Mouse (Mus musculus): ENCODE measurements around the gene Kidins220. TPM values are rescaled to one million over a fixed set of nuclear protein-coding genes. Genes with fewer than 3 reads are reported as not detected.
A peak's percentile ranks its signal among the peaks of the same experiment; 100 is the strongest.

The Kidins220 gene
- polyA plus RNA-seq, 1 experiment from 2014 or later, result 46.4 TPM

GRCm38 (mm10) chr12:25099563-25100408, 125.1 kb downstream of the Kidins220 start:
- Histone ChIP-seq H3K4me2 (peak overlapping the region; percentile 90), H3K27me3 (ENCODE audit: control insufficient read depth, insufficient read depth, low read length) (no peaks in the 10 kb centered on the region), H3K4me1 (ENCODE audit: control insufficient read depth, insufficient read depth, low read length) (peaks cover 15% of the 10 kb centered on the region), H3K9ac (ENCODE audit: low read depth, low read length) (peak overlapping the region; percentile 78), H3K9me3 (replicated peaks; ENCODE audit: control insufficient read depth, low read length) (no peaks in the 10 kb centered on the region), H3K36me3 (ENCODE audit: control insufficient read depth, insufficient read depth, low read length) (no peaks in the 10 kb centered on the region), H3K4me3 (ENCODE audit: low read depth, low read length) (peak overlapping the region; percentile 74), H3K27ac (ENCODE audit: low read depth, low read length) (peak overlapping the region; percentile 93)
- ATAC-seq (replicated peaks; ENCODE audit: insufficient number of reproducible peaks, low FRiP score, low TSS enrichment), result no peak
- WGBS (ENCODE audit: insufficient replicate concordance), result under 1% methylated on average over 38 of the region's 38 CpGs

DNA sequence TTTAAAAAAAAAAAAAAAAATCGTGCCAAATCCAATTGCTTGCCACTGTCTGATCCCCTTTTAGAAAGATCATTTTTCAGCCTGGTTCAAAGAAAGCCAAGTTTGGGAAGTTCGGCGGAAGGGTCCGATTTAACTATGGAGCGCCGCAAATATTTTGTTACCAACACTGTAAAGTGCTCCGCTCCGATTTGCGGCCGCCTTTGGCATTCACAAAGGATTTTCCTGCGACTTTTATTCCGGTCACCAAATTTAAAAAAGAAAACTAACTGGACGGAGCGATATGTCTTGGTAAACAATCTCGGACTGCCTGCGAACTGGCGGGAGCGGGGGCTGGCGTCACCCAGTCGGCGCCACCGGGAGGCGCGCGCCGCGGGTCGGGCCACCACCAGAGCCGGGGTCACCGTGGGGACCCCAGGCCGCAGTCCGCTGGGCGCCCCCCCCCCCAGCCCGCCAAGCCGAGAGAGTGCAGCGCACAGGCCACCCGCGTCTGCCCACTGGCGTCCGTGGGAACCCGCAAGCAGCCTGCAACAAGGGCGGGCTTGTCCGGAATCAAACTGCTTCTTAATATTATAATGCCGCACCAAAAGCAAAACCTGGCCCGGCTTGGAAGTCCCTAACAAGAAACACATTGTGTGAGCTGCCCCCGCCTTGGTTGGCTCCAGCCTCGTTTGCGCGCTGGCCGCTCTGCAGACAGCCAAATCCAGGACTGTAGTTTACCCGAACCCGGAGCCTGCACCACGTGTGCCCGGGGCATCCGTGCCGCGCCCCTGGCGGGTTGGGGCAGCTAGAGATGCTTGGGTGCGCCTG, 125.9 kb downstream of the Kidins220 start:
- no peaks in the 10 kb centered on the region for H3K27me3 ChIP-seq (ENCODE audit: control insufficient read depth, insufficient read depth, low read length)
- under 1% methylated on average over 55 of the region's 59 CpGs for WGBS (ENCODE audit: insufficient replicate concordance)

DNA sequence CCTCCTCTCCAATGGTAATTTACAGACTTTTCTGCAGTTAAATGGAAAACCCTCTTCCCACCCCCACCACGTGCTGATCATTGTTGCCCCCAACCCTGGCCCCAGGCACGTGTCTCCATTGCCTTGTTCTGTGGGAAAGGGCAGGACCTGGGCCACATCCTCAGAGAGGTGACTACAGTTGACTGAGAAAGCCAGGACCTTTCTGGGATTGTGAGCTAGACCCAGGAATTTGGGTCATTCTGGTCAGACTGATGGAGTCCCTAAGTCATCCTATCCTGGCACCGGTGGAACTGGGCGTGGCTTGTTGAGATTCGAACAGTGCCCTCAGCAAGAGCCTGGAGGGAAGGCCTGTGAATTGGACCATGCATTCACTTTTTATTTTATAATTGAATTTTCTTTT, 126.7 kb downstream of the Kidins220 start:
- Histone ChIP-seq H3K9ac (ENCODE audit: low read depth, low read length) (peak overlapping the region; percentile 78), H3K27me3 (ENCODE audit: control insufficient read depth, insufficient read depth, low read length) (no peaks in the 10 kb centered on the region), H3K4me1 (ENCODE audit: control insufficient read depth, insufficient read depth, low read length) (peaks cover 15% of the 10 kb centered on the region), H3K36me3 (ENCODE audit: control insufficient read depth, insufficient read depth, low read length) (no peaks in the 10 kb centered on the region), H3K4me2 (peak overlapping the region; percentile 90), H3K4me3 (ENCODE audit: low read depth, low read length) (no peak overlapping the region), H3K9me3 (replicated peaks; ENCODE audit: control insufficient read depth, low read length) (no peaks in the 10 kb centered on the region), H3K27ac (ENCODE audit: low read depth, low read length) (peak overlapping the region; percentile 93)
- WGBS (ENCODE audit: insufficient replicate concordance), result 21% methylated on average over 5 of the region's 5 CpGs
- ATAC-seq (replicated peaks; ENCODE audit: insufficient number of reproducible peaks, low FRiP score, low TSS enrichment), result no peak

More for the DNA sequence above, 125.9 kb downstream of the Kidins220 start:
- no peaks in the 10 kb centered on the region for H3K36me3 ChIP-seq (ENCODE audit: control insufficient read depth, insufficient read depth, low read length)
- peak overlapping the region; percentile 93 for H3K27ac ChIP-seq (ENCODE audit: low read depth, low read length)
- H3K9me3 ChIP-seq (replicated peaks; ENCODE audit: control insufficient read depth, low read length), result no peaks in the 10 kb centered on the region
- H3K4me1 ChIP-seq (ENCODE audit: control insufficient read depth, insufficient read depth, low read length), result peaks cover 15% of the 10 kb centered on the region
- ATAC-seq (replicated peaks; ENCODE audit: insufficient number of reproducible peaks, low FRiP score, low TSS enrichment), result no peak
- H3K4me3 ChIP-seq (ENCODE audit: low read depth, low read length), result peak overlapping the region; percentile 74
- peak overlapping the region; percentile 90 for H3K4me2 ChIP-seq
- H3K9ac ChIP-seq (ENCODE audit: low read depth, low read length), result peak overlapping the region; percentile 78

DNA sequence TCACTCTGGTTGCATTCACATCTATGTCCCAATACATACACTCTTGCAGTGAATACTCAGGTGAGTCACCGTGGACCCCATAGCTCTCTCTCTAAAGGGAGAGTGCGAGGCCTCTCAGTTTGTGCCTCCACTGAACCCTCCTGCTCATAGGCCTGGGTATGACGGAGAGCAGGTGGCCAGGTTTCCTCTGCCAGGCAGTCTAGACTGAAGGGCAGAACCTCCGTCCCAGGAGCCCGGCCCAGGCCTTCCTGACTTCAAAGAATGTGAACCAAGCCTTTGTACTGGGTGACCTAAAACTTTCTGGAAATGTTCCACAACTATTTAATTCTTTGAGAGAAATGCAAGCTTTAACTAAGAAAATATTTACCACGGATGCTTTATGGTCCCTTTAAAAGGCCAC, 129.2 kb downstream of the Kidins220 start:
- no peaks in the 10 kb centered on the region for H3K27me3 ChIP-seq (ENCODE audit: control insufficient read depth, insufficient read depth, low read length)
- no peak overlapping the region for H3K27ac ChIP-seq (ENCODE audit: low read depth, low read length)
- ATAC-seq (replicated peaks; ENCODE audit: insufficient number of reproducible peaks, low FRiP score, low TSS enrichment), result no peak
- no peaks in the 10 kb centered on the region for H3K9me3 ChIP-seq (replicated peaks; ENCODE audit: control insufficient read depth, low read length)
- no peaks in the 10 kb centered on the region for H3K36me3 ChIP-seq (ENCODE audit: control insufficient read depth, insufficient read depth, low read length)
- no peak overlapping the region for H3K4me3 ChIP-seq (ENCODE audit: low read depth, low read length)
- peaks cover 2% of the 10 kb centered on the region; the same call in 1 of the 2 replicates for H3K4me1 ChIP-seq (ENCODE audit: control insufficient read depth, insufficient read depth, low read length)
- no peak overlapping the region for H3K4me2 ChIP-seq
- WGBS (ENCODE audit: insufficient replicate concordance), result 75% methylated on average over 6 of the region's 6 CpGs
- no peak overlapping the region for H3K9ac ChIP-seq (ENCODE audit: low read depth, low read length)

GRCm38 (mm10) chr12:25104541-25104940, 129.8 kb downstream of the Kidins220 start:
- H3K4me2 ChIP-seq, result no peak overlapping the region
- H3K4me1 ChIP-seq (ENCODE audit: control insufficient read depth, insufficient read depth, low read length), result peaks cover 2% of the 10 kb centered on the region; the same call in 1 of the 2 replicates
- no peak for ATAC-seq (replicated peaks; ENCODE audit: insufficient number of reproducible peaks, low FRiP score, low TSS enrichment)
- no peak overlapping the region for H3K9ac ChIP-seq (ENCODE audit: low read depth, low read length)
- H3K9me3 ChIP-seq (replicated peaks; ENCODE audit: control insufficient read depth, low read length), result no peaks in the 10 kb centered on the region
- no peaks in the 10 kb centered on the region for H3K27me3 ChIP-seq (ENCODE audit: control insufficient read depth, insufficient read depth, low read length)
- H3K36me3 ChIP-seq (ENCODE audit: control insufficient read depth, insufficient read depth, low read length), result no peaks in the 10 kb centered on the region
- H3K27ac ChIP-seq (ENCODE audit: low read depth, low read length), result no peak overlapping the region
- H3K4me3 ChIP-seq (ENCODE audit: low read depth, low read length), result no peak overlapping the region

GRCm38 (mm10) chr12:25108865-25109264, 134.1 kb downstream of the Kidins220 start:
- Histone ChIP-seq H3K4me1 (ENCODE audit: control insufficient read depth, insufficient read depth, low read length) (no peaks in the 10 kb centered on the region), H3K4me3 (ENCODE audit: low read depth, low read length) (no peak overlapping the region), H3K27ac (ENCODE audit: low read depth, low read length) (no peak overlapping the region), H3K9me3 (replicated peaks; ENCODE audit: control insufficient read depth, low read length) (no peaks in the 10 kb centered on the region), H3K9ac (ENCODE audit: low read depth, low read length) (no peak overlapping the region), H3K4me2 (no peak overlapping the region), H3K36me3 (ENCODE audit: control insufficient read depth, insufficient read depth, low read length) (no peaks in the 10 kb centered on the region), H3K27me3 (ENCODE audit: control insufficient read depth, insufficient read depth, low read length) (no peaks in the 10 kb centered on the region)
- 35% methylated on average over 2 of the region's 2 CpGs for WGBS (ENCODE audit: insufficient replicate concordance)
- ATAC-seq (replicated peaks; ENCODE audit: insufficient number of reproducible peaks, low FRiP score, low TSS enrichment), result no peak

DNA sequence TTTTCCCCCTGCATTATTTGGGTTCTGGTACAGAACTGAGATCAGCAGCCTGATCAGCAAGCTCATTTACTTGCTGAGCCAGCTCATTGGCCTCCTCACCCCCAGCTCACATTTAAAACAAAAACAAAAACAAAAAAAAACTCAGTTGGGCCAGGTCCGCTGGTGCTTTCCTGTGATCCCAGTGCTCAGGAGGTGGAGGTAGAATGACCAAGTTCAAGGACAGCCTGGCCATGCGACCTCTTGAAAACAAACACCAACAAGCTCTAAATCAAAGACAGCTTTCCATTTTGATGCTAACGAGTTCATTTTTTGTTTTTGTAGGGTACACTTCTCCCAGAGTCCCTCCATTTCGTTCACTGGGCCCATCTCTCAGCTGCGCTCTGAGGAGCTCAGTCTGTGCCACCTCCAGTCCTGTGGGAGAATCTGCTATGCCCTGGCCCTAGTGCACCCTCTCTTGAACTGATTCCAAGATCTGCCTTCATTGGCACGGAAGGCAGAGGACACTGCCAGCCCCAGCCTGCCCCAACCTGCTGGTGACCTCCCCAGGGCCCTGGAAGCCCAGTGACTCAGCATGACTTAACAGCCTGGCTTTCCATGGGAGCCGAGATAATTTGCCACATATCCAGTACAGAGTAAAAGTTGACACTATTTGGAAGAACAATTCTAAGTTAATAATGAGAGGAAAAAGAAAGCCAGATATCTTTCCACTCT, 135.4 kb downstream of the Kidins220 start:
- Histone ChIP-seq H3K9ac (ENCODE audit: low read depth, low read length) (no peak overlapping the region; the same call in 1 of the 2 replicates), H3K4me2 (no peak overlapping the region), H3K4me1 (ENCODE audit: control insufficient read depth, insufficient read depth, low read length) (no peaks in the 10 kb centered on the region), H3K4me3 (ENCODE audit: low read depth, low read length) (no peak overlapping the region), H3K9me3 (replicated peaks; ENCODE audit: control insufficient read depth, low read length) (no peaks in the 10 kb centered on the region), H3K27ac (ENCODE audit: low read depth, low read length) (0 out of 2 replicates have a peak overlapping the region, but pooled peaks have one; percentile 47), H3K36me3 (ENCODE audit: control insufficient read depth, insufficient read depth, low read length) (no peaks in the 10 kb centered on the region), H3K27me3 (ENCODE audit: control insufficient read depth, insufficient read depth, low read length) (no peaks in the 10 kb centered on the region)
- WGBS (ENCODE audit: insufficient replicate concordance), result 67% methylated on average over 7 of the region's 7 CpGs
- no peak for ATAC-seq (replicated peaks; ENCODE audit: insufficient number of reproducible peaks, low FRiP score, low TSS enrichment)

DNA sequence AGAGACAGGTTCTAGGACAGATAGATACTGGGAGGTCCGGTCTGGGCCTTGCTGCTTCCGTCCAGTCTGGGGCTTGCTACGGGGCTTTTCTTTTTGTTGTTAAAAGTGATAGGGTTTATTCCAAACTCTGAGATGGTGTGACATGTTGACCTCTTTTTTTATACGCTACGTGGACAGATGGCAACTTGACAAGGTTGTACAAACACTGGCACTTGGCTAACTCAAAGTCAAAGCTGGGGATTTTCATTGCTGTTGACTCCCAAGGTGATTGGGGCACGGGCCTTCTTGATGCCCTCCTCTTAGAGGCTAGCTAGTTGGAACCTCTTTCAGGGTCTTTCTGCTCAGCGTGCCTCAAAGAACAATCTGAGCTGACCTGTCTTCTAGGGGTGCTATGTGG, 136.0 kb downstream of the Kidins220 start:
- no peak for ATAC-seq (replicated peaks; ENCODE audit: insufficient number of reproducible peaks, low FRiP score, low TSS enrichment)
- Histone ChIP-seq H3K4me1 (ENCODE audit: control insufficient read depth, insufficient read depth, low read length) (no peaks in the 10 kb centered on the region), H3K27me3 (ENCODE audit: control insufficient read depth, insufficient read depth, low read length) (no peaks in the 10 kb centered on the region)

More for the DNA sequence above, 136.0 kb downstream of the Kidins220 start:
- 69% methylated on average over 7 of the region's 7 CpGs for WGBS (ENCODE audit: insufficient replicate concordance)
- Histone ChIP-seq H3K27ac (ENCODE audit: low read depth, low read length) (no peak overlapping the region), H3K4me3 (ENCODE audit: low read depth, low read length) (no peak overlapping the region), H3K9me3 (replicated peaks; ENCODE audit: control insufficient read depth, low read length) (no peaks in the 10 kb centered on the region), H3K9ac (ENCODE audit: low read depth, low read length) (no peak overlapping the region), H3K36me3 (ENCODE audit: control insufficient read depth, insufficient read depth, low read length) (no peaks in the 10 kb centered on the region), H3K4me2 (no peak overlapping the region)

Data from heart, embryonic 11.5 days (tissue).